Mouse (Mus musculus) stomach, postnatal 0 days (tissue): ENCODE data around the gene Zfp423. TPM values are rescaled to one million over a fixed set of nuclear protein-coding genes. Genes with fewer than 3 reads are reported as not detected.

Experiments used
- ATAC-seq: fragments of 200-750 bp; cut with Nextera tagmentation; 2 replicates; pipeline ENCODE4 v1.8.0; 2017; ENCODE audit not compliant: low FRiP score, low TSS enrichment
- DNase-seq: peaks from one replicate; pipeline ENCODE4 v3.0.0-alpha.2; 2016; ENCODE audit warnings: low spot score
- H3K27ac ChIP-seq: fragments of 300-500 bp; sonication (generic); replicated peaks from 2 replicates; pipeline ENCODE4 v1.5.1; 2014; ENCODE audit warnings: mild to moderate bottlenecking, control low read depth
- H3K27me3 ChIP-seq: fragments of 300-500 bp; sonication (generic); 2 replicates; pipeline ENCODE4 v1.6.1; 2014; ENCODE audit warnings: low read length; ENCODE audit not compliant: control insufficient read depth, insufficient read depth
- H3K36me3 ChIP-seq: fragments of 300-500 bp; sonication (generic); 2 replicates; pipeline ENCODE4 v1.6.1; 2014; ENCODE audit warnings: low read length, mixed read lengths; ENCODE audit not compliant: control insufficient read depth, insufficient read depth
- H3K4me1 ChIP-seq: fragments of 300-500 bp; sonication (generic); replicated peaks from 2 replicates; pipeline ENCODE4 v1.6.1; 2014; ENCODE audit warnings: antibody characterized with exemption; ENCODE audit not compliant: control insufficient read depth, insufficient read depth
- H3K4me2 ChIP-seq: fragments of 300-500 bp; sonication (generic); replicated peaks from 2 replicates; pipeline ENCODE4 v1.6.1; 2014; ENCODE audit warnings: low read depth, mild to moderate bottlenecking, control low read depth, moderate library complexity
- H3K4me3 ChIP-seq: fragments of 300-500 bp; sonication (generic); 2 replicates; pipeline ENCODE4 v1.5.1; 2014; ENCODE audit warnings: low read depth, low read length, control low read depth
- H3K9ac ChIP-seq: fragments of 300-500 bp; sonication (generic); 2 replicates; pipeline ENCODE4 v1.6.1; 2014; ENCODE audit warnings: mild to moderate bottlenecking, low read length, control low read depth, mixed read lengths
- H3K9me3 ChIP-seq: fragments of 300-500 bp; sonication (generic); 2 replicates; pipeline ENCODE4 v1.6.1; 2016; ENCODE audit warnings: low read length; ENCODE audit not compliant: control insufficient read depth
- CTCF ChIP-seq: IDR thresholded peaks from 2 replicates; pipeline ENCODE4 v1.5.1; 2016; ENCODE audit warnings: antibody characterized with exemption, low read depth, mild to moderate bottlenecking, moderate library complexity
- EP300 ChIP-seq: optimal IDR thresholded peaks from 2 replicates; pipeline ENCODE3; 2016; ENCODE audit warnings: antibody characterized with exemption
- WGBS: fragments of 180-500 bp; shearing (Covaris S2); extraction: QIAGEN DNeasy Blood & Tissue Kit; methylation state at CpG from one replicate; pipeline ENCODE4 v1.1.7; 2014; 5-methylcytosine and 5-hydroxymethylcytosine counted together
- polyA plus RNA-seq: library from polyadenylated mRNA; unstranded; fragments of >200 nt; fragmentation: Nextera tagmentation; extraction: Ambion mirVana; gene quantifications from 2 replicates; pipeline ENCODE4 v1.2.1, GENCODE M21; 2015

Gene Zfp423
- polyA plus RNA-seq, 1 experiment from 2014 or later: 2.6 TPM

DNA sequence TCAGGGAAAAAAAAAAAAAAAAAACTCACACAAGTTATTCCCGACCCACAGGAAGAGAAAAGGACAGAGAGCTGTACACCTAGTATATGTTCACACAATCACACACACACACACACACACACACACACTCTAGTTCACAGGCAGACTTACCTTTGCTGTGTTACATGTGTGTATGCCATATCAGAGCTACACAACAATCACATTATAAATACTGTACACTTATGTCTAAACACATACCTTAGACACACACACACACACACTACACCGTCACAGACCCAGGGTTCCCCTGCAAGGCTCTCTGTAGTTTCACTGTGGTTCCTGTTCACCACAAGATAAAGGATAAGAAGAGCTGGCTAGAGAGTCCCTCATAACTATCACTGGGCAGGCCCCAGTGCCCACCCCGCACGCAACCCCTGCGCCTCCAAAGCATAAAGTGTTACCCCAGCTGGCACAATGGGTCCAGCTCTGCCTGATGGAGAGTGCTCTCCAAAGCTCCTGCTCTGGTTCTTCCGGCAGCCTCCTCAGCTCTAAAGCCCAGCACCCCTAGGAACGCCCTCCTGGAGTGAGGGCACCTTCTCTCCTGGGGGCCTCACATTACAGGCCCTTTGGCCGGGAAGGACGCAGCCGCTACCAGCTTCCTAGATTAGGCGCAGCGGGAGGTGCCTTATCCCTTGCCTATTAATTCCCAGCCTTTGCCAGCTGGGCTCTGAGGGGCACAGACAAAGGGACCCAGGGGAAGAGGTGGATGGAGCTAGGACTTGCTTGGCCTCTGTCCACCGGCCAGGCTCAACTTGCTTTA lies 174.6 kb downstream of the Zfp423 start:
- no peak for TF ChIP-seq EP300
- no peak for TF ChIP-seq CTCF
- Histone ChIP-seq H3K9me3 (no peaks in the 10 kb centered on the region), H3K27ac (no peak overlapping the region), H3K27me3 (no peaks in the 10 kb centered on the region), H3K9ac (no peak overlapping the region), H3K36me3 (peaks cover 4% of the 10 kb centered on the region; the same call in 1 of the 2 replicates), H3K4me1 (no peaks in the 10 kb centered on the region), H3K4me3 (no peak overlapping the region), H3K4me2 (no peak overlapping the region)
- ATAC-seq (no peak), DNase-seq (no peak)
- WGBS: 77% methylated on average over 13 of the region's 13 CpGs

DNA sequence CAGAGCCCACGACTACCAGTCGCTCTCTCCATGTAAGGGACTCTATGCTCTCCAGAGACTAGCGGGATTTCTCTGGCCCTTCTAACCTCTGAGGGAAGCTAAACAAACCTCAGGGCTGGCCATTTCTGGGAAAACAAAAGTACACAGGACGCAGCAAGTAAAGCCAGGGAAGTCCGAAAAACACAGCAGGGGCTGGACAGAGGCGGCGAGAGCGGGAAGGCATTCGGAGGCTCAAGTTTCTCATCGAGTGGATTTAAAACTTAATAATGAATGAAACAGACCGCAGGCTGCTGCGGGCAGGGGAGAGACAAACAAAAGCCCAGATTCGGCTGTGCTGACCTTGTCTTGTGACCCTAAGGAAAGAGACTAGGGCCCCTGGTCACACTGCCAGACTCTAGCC lies 175.2 kb downstream of the Zfp423 start:
- H3K27ac ChIP-seq: peak overlapping the region; percentile 56; the same call in 1 of the 2 replicates
- DNase-seq: no peak

DNA sequence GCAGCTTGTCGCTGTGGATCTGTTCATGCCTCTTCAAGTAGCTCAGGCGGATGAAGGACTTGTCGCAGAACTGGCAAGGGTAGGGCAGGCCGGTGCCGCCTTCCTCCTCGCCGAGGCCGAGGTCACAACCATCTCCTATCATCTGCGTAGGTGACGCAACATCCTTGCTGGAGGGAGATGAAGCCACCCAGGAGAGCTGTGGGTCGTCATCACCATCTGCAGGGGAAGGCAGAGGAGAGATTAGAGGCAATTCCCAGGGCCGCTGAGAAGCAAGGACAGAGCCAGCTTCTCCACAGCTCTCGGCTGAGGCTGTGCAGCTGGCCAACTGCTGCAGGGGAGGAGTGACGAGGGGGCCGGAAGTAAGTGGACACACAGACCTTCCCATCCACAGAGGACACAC lies 176.2 kb downstream of the Zfp423 start:
- WGBS: 75% methylated on average over 15 of the region's 15 CpGs

More for the DNA sequence above, 175.2 kb downstream of the Zfp423 start:
- no peaks in the 10 kb centered on the region for H3K27me3 ChIP-seq
- no peaks in the 10 kb centered on the region for H3K4me1 ChIP-seq
- peaks cover 4% of the 10 kb centered on the region; the same call in 1 of the 2 replicates for H3K36me3 ChIP-seq
- H3K9ac ChIP-seq: peak overlapping the region; percentile 27; the same call in 1 of the 2 replicates
- H3K4me2 ChIP-seq: no peak overlapping the region
- WGBS: 23% methylated on average over 13 of the region's 13 CpGs
- no peak for ATAC-seq
- H3K9me3 ChIP-seq: no peaks in the 10 kb centered on the region
- no peak overlapping the region for H3K4me3 ChIP-seq
- TF ChIP-seq CTCF (no peak), EP300 (no peak)

DNA sequence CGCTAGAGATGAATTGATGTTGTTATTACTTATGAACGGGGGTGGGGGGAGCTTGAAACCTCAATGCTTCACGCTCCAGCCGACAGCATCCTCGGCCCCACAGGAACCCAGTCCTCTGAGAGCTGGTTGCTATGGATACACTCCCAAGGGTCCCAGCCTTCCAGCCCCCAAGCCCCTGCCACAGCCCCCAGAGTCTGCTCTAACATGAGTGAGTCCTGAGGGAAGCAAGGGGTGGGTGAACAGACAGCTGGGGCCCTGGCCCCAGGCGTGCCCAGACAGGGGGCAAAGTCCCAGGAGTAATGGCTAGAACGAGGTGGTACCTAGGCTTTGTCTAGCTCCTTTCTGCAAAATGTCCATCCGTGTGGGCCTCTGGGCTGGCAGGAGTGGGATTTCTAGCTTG lies 181.8 kb downstream of the Zfp423 start:
- no peaks in the 10 kb centered on the region for H3K9me3 ChIP-seq
- H3K36me3 ChIP-seq: peaks cover 4% of the 10 kb centered on the region; the same call in 1 of the 2 replicates
- WGBS: 56% methylated on average over 8 of the region's 8 CpGs
- no peaks in the 10 kb centered on the region for H3K4me1 ChIP-seq
- H3K4me3 ChIP-seq: no peak overlapping the region
- DNase-seq (no peak), ATAC-seq (no peak)
- H3K9ac ChIP-seq: no peak overlapping the region
- H3K27ac ChIP-seq: no peak overlapping the region
- H3K4me2 ChIP-seq: no peak overlapping the region
- H3K27me3 ChIP-seq: no peaks in the 10 kb centered on the region
- TF ChIP-seq EP300: no peak
- TF ChIP-seq CTCF: no peak

More for the DNA sequence above, 176.2 kb downstream of the Zfp423 start:
- TF ChIP-seq EP300 (no peak), CTCF (no peak)
- H3K36me3 ChIP-seq: peaks cover 4% of the 10 kb centered on the region; the same call in 1 of the 2 replicates
- no peak for ATAC-seq
- H3K9me3 ChIP-seq: no peaks in the 10 kb centered on the region
- H3K4me3 ChIP-seq: no peak overlapping the region
- no peak overlapping the region for H3K4me2 ChIP-seq
- no peaks in the 10 kb centered on the region for H3K27me3 ChIP-seq
- no peak overlapping the region for H3K27ac ChIP-seq
- no peaks in the 10 kb centered on the region for H3K4me1 ChIP-seq
- no peak overlapping the region for H3K9ac ChIP-seq
- no peak for DNase-seq

DNA sequence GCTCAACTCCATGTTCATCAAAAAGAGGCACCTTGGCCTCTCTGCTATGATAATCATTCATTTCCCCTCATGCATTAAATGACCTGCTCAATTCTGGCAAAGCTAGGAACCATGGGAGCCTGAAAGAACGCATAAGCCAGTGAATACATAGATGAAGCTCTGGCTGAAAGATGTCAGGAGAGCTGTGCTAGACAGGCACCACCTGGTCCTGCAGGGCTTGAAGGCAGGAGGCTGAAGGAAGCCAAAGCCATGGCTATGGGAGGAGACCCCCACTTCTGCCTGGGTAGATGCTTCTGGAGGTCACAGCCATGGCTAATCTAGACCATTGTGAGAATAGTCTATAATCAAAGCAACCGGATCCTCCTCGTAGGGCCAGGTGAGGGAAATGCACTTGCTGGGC lies 183.5 kb downstream of the Zfp423 start:
- H3K4me2 ChIP-seq: no peak overlapping the region
- no peak overlapping the region for H3K27ac ChIP-seq
- no peaks in the 10 kb centered on the region for H3K4me1 ChIP-seq
- no peak for TF ChIP-seq CTCF
- no peak for TF ChIP-seq EP300
- H3K36me3 ChIP-seq: peaks cover 4% of the 10 kb centered on the region; the same call in 1 of the 2 replicates
- no peaks in the 10 kb centered on the region for H3K9me3 ChIP-seq
- no peaks in the 10 kb centered on the region for H3K27me3 ChIP-seq
- WGBS: 78% methylated on average over 3 of the region's 3 CpGs
- ATAC-seq (no peak), DNase-seq (no peak)
- no peak overlapping the region for H3K9ac ChIP-seq
- no peak overlapping the region for H3K4me3 ChIP-seq

DNA sequence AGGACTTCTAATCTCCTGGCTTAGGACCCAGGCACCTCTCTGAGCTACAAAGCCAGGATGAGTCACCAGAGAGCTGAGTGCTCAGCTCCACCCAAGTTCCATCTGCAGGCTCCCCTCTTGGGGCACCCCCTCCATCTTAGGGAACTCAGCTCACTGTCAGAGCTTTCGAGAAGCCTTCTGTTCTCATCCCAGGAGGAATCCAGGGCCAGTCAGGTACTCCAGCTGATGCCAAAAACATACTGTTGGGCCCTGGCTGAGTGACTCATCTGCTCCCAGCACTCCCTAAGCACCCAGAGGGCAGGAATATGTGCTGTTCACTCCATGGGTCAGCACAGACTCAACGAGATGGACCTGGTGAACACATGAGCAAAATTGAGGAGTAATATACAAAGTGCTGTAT lies 184.4 kb downstream of the Zfp423 start:
- Histone ChIP-seq H3K9me3 (no peaks in the 10 kb centered on the region), H3K4me2 (no peak overlapping the region), H3K4me1 (no peaks in the 10 kb centered on the region), H3K36me3 (no peaks in the 10 kb centered on the region), H3K9ac (no peak overlapping the region), H3K27me3 (no peaks in the 10 kb centered on the region), H3K4me3 (no peak overlapping the region), H3K27ac (no peak overlapping the region)
- ATAC-seq (no peak), DNase-seq (no peak)
- WGBS: 67% methylated on average over 2 of the region's 2 CpGs
- TF ChIP-seq EP300: no peak
- no peak for TF ChIP-seq CTCF
